Mouse (Mus musculus) liver, adult 2 months (tissue): ENCODE results near the gene Tbata.

Experiments
- CTCF ChIP-seq: fragments of 200-500 bp; IDR thresholded peaks from 2 replicates; pipeline ENCODE4 v1.5.1; 2011; ENCODE audit warnings: low read depth, low read length, control low read depth
- POLR2A ChIP-seq: fragments of 200-500 bp; IDR thresholded peaks from 2 replicates; pipeline ENCODE4 v1.6.1; 2011; ENCODE audit warnings: low read length, control low read depth; ENCODE audit not compliant: insufficient read depth; ENCODE audit errors: extremely low read depth

DNA sequence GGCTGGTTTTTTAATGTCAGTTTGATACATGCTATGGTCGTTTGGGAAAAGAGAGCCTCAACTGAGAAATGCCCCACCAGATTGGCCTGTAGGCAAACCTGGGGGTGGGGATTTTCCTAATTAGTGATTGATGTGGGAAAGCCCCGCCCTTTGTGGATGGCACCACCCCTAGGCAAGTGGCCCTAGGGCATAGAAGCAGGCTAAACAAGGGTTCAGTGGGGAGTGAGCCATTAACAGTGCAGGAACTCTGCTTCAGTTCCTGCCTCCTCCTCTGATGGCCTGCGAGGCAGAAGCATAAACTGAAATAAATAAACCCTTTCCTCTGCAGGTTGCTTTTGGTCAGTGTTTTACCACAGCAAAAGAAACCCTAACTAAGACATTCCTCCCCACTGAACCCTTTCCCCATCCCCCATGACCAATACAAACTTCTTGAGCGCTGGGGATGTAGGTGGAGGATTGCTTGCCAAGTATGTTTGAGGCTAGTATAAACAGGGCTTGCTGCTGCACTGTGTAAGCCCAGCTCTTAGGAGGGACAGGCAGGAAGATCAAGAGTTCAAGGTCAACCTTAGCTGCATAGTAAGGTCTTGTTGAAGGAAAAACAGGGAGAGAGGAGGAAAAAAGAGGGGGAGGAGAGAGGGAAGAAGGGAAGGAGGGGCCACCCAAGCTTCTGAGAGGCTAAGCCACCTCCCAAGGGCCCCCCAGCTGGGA lies 65.1 kb downstream of the Tbata start:
- no peak for TF ChIP-seq CTCF
- TF ChIP-seq POLR2A: no peak
